14 mouse cellular contexts compared by ENCODE assay signal in the genomic region with DNA sequence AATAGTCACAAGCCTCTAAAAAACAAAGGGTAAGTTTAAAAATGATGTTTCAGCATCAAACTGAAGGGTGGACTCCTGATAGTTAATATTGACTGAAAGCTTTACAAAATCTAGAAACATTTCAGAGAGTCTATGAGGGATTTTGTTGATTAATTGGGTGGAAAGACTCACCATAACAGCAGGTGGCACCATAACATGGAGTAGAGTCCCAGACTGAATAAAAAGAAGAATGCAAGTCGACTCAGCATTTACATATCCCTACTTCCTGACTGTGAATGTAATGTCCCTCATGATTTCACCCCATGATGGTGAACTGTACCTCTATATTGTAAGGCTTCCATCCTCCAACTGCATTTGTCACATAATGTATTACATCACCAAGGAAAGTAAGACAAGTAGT. TPM values are rescaled to one million over a fixed set of nuclear protein-coding genes. Genes with fewer than 3 reads are reported as not detected.
DNase-seq lines count a peak whose midpoint lies in the region; ATAC-seq and TF ChIP-seq lines count a peak whose summit lies in the region.
"Had no signal": no experiment of that assay in that cellular context is flagged by ENCODE, and none has a peak within 500 bp of the region (broad histone marks: within the 10 kb centered on the region; RNA-seq: fewer than 3 reads in every experiment).

No protein-coding gene starts in this region.

- H3K4me2 ChIP-seq in heart, postnatal 0 days (ENCODE audit: low read depth, low read length) = no peak overlapping the region
- H3K4me2 ChIP-seq in midbrain, embryonic 14.5 days (ENCODE audit: low read length) = no peak overlapping the region
- H3K4me2 ChIP-seq in midbrain, embryonic 13.5 days (replicated peaks) = no peak overlapping the region
- H3K4me2 ChIP-seq in forebrain, embryonic 14.5 days (ENCODE audit: low read length) = no peak overlapping the region
- H3K4me2 ChIP-seq: embryonic facial prominence, embryonic 12.5 days; neural tube, embryonic 12.5 days had no signal

- H3K9me3 ChIP-seq in heart, postnatal 0 days (replicated peaks; ENCODE audit: control insufficient read depth, low read length) = no peaks in the 10 kb centered on the region
- H3K9me3 ChIP-seq in midbrain, embryonic 14.5 days (ENCODE audit: control insufficient read depth, low read length) = no peaks in the 10 kb centered on the region
- H3K9me3 ChIP-seq in midbrain, embryonic 13.5 days = no peaks in the 10 kb centered on the region
- H3K9me3 ChIP-seq in forebrain, embryonic 14.5 days (replicated peaks; ENCODE audit: control insufficient read depth, low read length) = no peaks in the 10 kb centered on the region
- H3K9me3 ChIP-seq: embryonic facial prominence, embryonic 12.5 days; megakaryocyte, embryonic 14.5 days; neural tube, embryonic 12.5 days had no signal

- TF ChIP-seq CTCF in heart, postnatal 0 days (IDR thresholded peaks at IDR 0.05; ENCODE audit: low read depth) = peak; percentile 31

- intact Hi-C loops in heart, postnatal 25 days (cut with DNase I) = loop anchor here (5.0 kb wide), 1 partner anchor 92 kb away; no protein-coding TSS in a partner anchor

- peaks cover 36% of the 10 kb centered on the region for H3K36me3 ChIP-seq in heart, postnatal 0 days (replicated peaks; ENCODE audit: control insufficient read depth, insufficient read depth, low read length)
- H3K36me3 ChIP-seq in midbrain, embryonic 14.5 days (ENCODE audit: control insufficient read depth, insufficient read depth, low read length) = peaks cover 43% of the 10 kb centered on the region
- H3K36me3 ChIP-seq in midbrain, embryonic 13.5 days = peaks cover 42% of the 10 kb centered on the region
- H3K36me3 ChIP-seq in splenic B cell, adult 2 months (ENCODE audit: control insufficient read depth, insufficient read depth, low read length, poor library complexity, severe bottlenecking) = peaks cover 3% of the 10 kb centered on the region; the same call in 1 of the 2 replicates
- peaks cover 28% of the 10 kb centered on the region for H3K36me3 ChIP-seq in forebrain, embryonic 14.5 days (ENCODE audit: control insufficient read depth, insufficient read depth, low read length)

- no peaks in the 10 kb centered on the region for H3K4me1 ChIP-seq in heart, postnatal 0 days (ENCODE audit: control insufficient read depth, insufficient read depth)
- H3K4me1 ChIP-seq in midbrain, embryonic 14.5 days (ENCODE audit: control insufficient read depth, insufficient read depth, low read length) = no peaks in the 10 kb centered on the region
- H3K4me1 ChIP-seq in midbrain, embryonic 13.5 days (replicated peaks) = no peaks in the 10 kb centered on the region
- H3K4me1 ChIP-seq in forebrain, embryonic 14.5 days (ENCODE audit: control insufficient read depth, insufficient read depth, low read length) = no peaks in the 10 kb centered on the region
- H3K4me1 ChIP-seq: embryonic facial prominence, embryonic 12.5 days; megakaryocyte, embryonic 14.5 days; neural tube, embryonic 12.5 days had no signal

- H3K27me3 ChIP-seq in heart, postnatal 0 days (ENCODE audit: control insufficient read depth, insufficient read depth, low read length) = no peaks in the 10 kb centered on the region
- no peaks in the 10 kb centered on the region for H3K27me3 ChIP-seq in midbrain, embryonic 14.5 days (ENCODE audit: control insufficient read depth, insufficient read depth, low read length)
- H3K27me3 ChIP-seq in midbrain, embryonic 13.5 days = no peaks in the 10 kb centered on the region
- no peaks in the 10 kb centered on the region for H3K27me3 ChIP-seq in splenic B cell, adult 2 months (ENCODE audit: control insufficient read depth, insufficient read depth, low read length, poor library complexity, severe bottlenecking)
- no peaks in the 10 kb centered on the region for H3K27me3 ChIP-seq in forebrain, embryonic 14.5 days (replicated peaks; ENCODE audit: control insufficient read depth, insufficient read depth, low read length)
- H3K27me3 ChIP-seq: embryonic facial prominence, embryonic 12.5 days; megakaryocyte, embryonic 14.5 days; neural tube, embryonic 12.5 days had no signal

- no peak for TF ChIP-seq EP300 in heart, postnatal 0 days (IDR thresholded peaks at IDR 0.05; ENCODE audit: low read depth)

- no peak for ATAC-seq in heart, postnatal 0 days (ENCODE audit: insufficient read depth, low read depth)
- ATAC-seq in midbrain, embryonic 14.5 days (ENCODE audit: low FRiP score, low TSS enrichment) = no peak
- ATAC-seq in midbrain, embryonic 13.5 days = no peak
- ATAC-seq in forebrain, embryonic 14.5 days = no peak

- DNase-seq in heart, postnatal 0 days (ENCODE audit: low spot score) = no peak
- DNase-seq in heart, postnatal 25 days (ENCODE audit: low spot score) = no peak
- DNase-seq in midbrain, embryonic 14.5 days = peak; percentile 41
- DNase-seq in Muller cell, postnatal 12 days (ENCODE audit: inconsistent ontology term) = peak; percentile 6
- peak; percentile 41 for DNase-seq in splenic B cell, adult 2 months (ENCODE audit: low read depth, low spot score)
- no peak for DNase-seq in yolk sac, embryonic 10.5 days (ENCODE audit: low spot score)
- DNase-seq in forebrain, embryonic 14.5 days (ENCODE audit: low spot score) = no peak
- DNase-seq: heart, adult 18-20 months; kidney, postnatal 14 days; liver had no signal

- 30% methylated on average over 1 of the region's 1 CpGs for WGBS in heart, postnatal 0 days
- WGBS in midbrain, embryonic 14.5 days = 57% methylated on average over 1 of the region's 1 CpGs
- 61% methylated on average over 1 of the region's 1 CpGs for WGBS in midbrain, embryonic 13.5 days
- WGBS in forebrain, embryonic 14.5 days = 36% methylated on average over 1 of the region's 1 CpGs

- no peak overlapping the region for H3K4me3 ChIP-seq in heart, postnatal 0 days (ENCODE audit: low read depth, low read length)
- H3K4me3 ChIP-seq in midbrain, embryonic 14.5 days (replicated peaks; ENCODE audit: low read depth, low read length) = no peak overlapping the region
- H3K4me3 ChIP-seq in midbrain, embryonic 13.5 days (replicated peaks) = no peak overlapping the region
- H3K4me3 ChIP-seq in forebrain, embryonic 14.5 days (ENCODE audit: low read depth, low read length) = no peak overlapping the region
- H3K4me3 ChIP-seq: embryonic facial prominence, embryonic 12.5 days; megakaryocyte, embryonic 14.5 days; neural tube, embryonic 12.5 days had no signal

- no peak overlapping the region for H3K9ac ChIP-seq in heart, postnatal 0 days (replicated peaks; ENCODE audit: low read depth, low read length)
- no peak overlapping the region for H3K9ac ChIP-seq in midbrain, embryonic 14.5 days (replicated peaks; ENCODE audit: low read length)
- H3K9ac ChIP-seq in midbrain, embryonic 13.5 days (replicated peaks) = no peak overlapping the region
- no peak overlapping the region for H3K9ac ChIP-seq in forebrain, embryonic 14.5 days (ENCODE audit: low read length)
- H3K9ac ChIP-seq: embryonic facial prominence, embryonic 12.5 days; neural tube, embryonic 12.5 days had no signal

- no peak overlapping the region for H3K27ac ChIP-seq in heart, postnatal 0 days (ENCODE audit: low read depth)
- H3K27ac ChIP-seq in midbrain, embryonic 14.5 days (replicated peaks; ENCODE audit: low read depth, low read length) = no peak overlapping the region
- no peak overlapping the region for H3K27ac ChIP-seq in midbrain, embryonic 13.5 days
- H3K27ac ChIP-seq in forebrain, embryonic 14.5 days (ENCODE audit: low read depth, low read length) = no peak overlapping the region
- H3K27ac ChIP-seq: embryonic facial prominence, embryonic 12.5 days; neural tube, embryonic 12.5 days had no signal

RNA-seq across cellular contexts. Expression of a gene that starts 27.2 kb away (rescaled TPM):
- 24.7 and 30.8 TPM in 2 replicates for total RNA-seq in heart, postnatal 0 days (2014; rRNA removed; ENCODE audit: low replicate concordance)
- polyA plus RNA-seq in heart, postnatal 0 days (2015; fragmentation: Nextera tagmentation; extraction: Ambion mirVana) = 5.6 and 6.0 TPM in 2 replicates
- 10 to 100 TPM; 34.7 to 34.8 TPM for total RNA-seq in heart, postnatal 25 days (2021)
- 29.7 and 32.3 TPM in 2 replicates for polyA plus RNA-seq in midbrain, embryonic 14.5 days (2014; fragmentation: Nextera tagmentation; extraction: Ambion mirVana)
- polyA plus RNA-seq in midbrain, embryonic 13.5 days (2015; fragmentation: Nextera tagmentation; extraction: Ambion mirVana) = 26.1 and 28.0 TPM in 2 replicates
- 19.2 and 24.9 TPM in 2 replicates for polyA plus RNA-seq in forebrain, embryonic 14.5 days (2014; fragmentation: Nextera tagmentation; extraction: Ambion mirVana)

RNA-seq across cellular contexts. Expression of a gene that starts 36.4 kb away (rescaled TPM):
- 22.8 and 29.3 TPM in 2 replicates for total RNA-seq in heart, postnatal 0 days (2014; rRNA removed; ENCODE audit: low replicate concordance)
- 27.6 and 29.0 TPM in 2 replicates for polyA plus RNA-seq in heart, postnatal 0 days (2015; fragmentation: Nextera tagmentation; extraction: Ambion mirVana)
- total RNA-seq in heart, postnatal 25 days (2021) = 10 to 100 TPM; 22.4 to 25.9 TPM
- polyA plus RNA-seq in midbrain, embryonic 14.5 days (2014; fragmentation: Nextera tagmentation; extraction: Ambion mirVana) = 59.2 and 77.6 TPM in 2 replicates
- 73.4 and 84.9 TPM in 2 replicates for polyA plus RNA-seq in midbrain, embryonic 13.5 days (2015; fragmentation: Nextera tagmentation; extraction: Ambion mirVana)
- 81.9 and 84.5 TPM in 2 replicates for polyA plus RNA-seq in forebrain, embryonic 14.5 days (2014; fragmentation: Nextera tagmentation; extraction: Ambion mirVana)

RNA-seq across cellular contexts. Expression of a gene that starts 47.4 kb away (rescaled TPM):
- total RNA-seq in heart, postnatal 0 days (2014; rRNA removed; ENCODE audit: low replicate concordance) = 9.4 and 13.9 TPM in 2 replicates
- polyA plus RNA-seq in heart, postnatal 0 days (2015; fragmentation: Nextera tagmentation; extraction: Ambion mirVana) = 1.9 and 2.0 TPM in 2 replicates
- total RNA-seq in heart, postnatal 25 days (2021) = 1 to 10 TPM; 4.3 to 6.3 TPM
- 8.2 and 11.3 TPM in 2 replicates for polyA plus RNA-seq in midbrain, embryonic 14.5 days (2014; fragmentation: Nextera tagmentation; extraction: Ambion mirVana)
- polyA plus RNA-seq in midbrain, embryonic 13.5 days (2015; fragmentation: Nextera tagmentation; extraction: Ambion mirVana) = 9.7 and 9.9 TPM in 2 replicates
- polyA plus RNA-seq in forebrain, embryonic 14.5 days (2014; fragmentation: Nextera tagmentation; extraction: Ambion mirVana) = 8.5 and 8.7 TPM in 2 replicates

RNA-seq across cellular contexts. Expression of a gene that starts 47.4 kb away (rescaled TPM):
- 7.4 and 9.4 TPM in 2 replicates for total RNA-seq in heart, postnatal 0 days (2014; rRNA removed; ENCODE audit: low replicate concordance)
- 2.1 and 2.3 TPM in 2 replicates for polyA plus RNA-seq in heart, postnatal 0 days (2015; fragmentation: Nextera tagmentation; extraction: Ambion mirVana)
- total RNA-seq in heart, postnatal 25 days (2021) = 1 to 10 TPM; 4.2 to 4.8 TPM
- 11.7 and 15.8 TPM in 2 replicates for polyA plus RNA-seq in midbrain, embryonic 14.5 days (2014; fragmentation: Nextera tagmentation; extraction: Ambion mirVana)
- polyA plus RNA-seq in midbrain, embryonic 13.5 days (2015; fragmentation: Nextera tagmentation; extraction: Ambion mirVana) = 15.9 TPM in 2 replicates
- 10.5 and 11.4 TPM in 2 replicates for polyA plus RNA-seq in forebrain, embryonic 14.5 days (2014; fragmentation: Nextera tagmentation; extraction: Ambion mirVana)

RNA-seq across cellular contexts. Expression of a gene that starts 47.5 kb away (rescaled TPM):
- 27.7 and 35.3 TPM in 2 replicates for total RNA-seq in heart, postnatal 0 days (2014; rRNA removed; ENCODE audit: low replicate concordance)
- 18.9 and 21.5 TPM in 2 replicates for polyA plus RNA-seq in heart, postnatal 0 days (2015; fragmentation: Nextera tagmentation; extraction: Ambion mirVana)
- 10 to 100 TPM; 40.8 to 46.5 TPM for total RNA-seq in heart, postnatal 25 days (2021)
- 90.3 and 91.3 TPM in 2 replicates for polyA plus RNA-seq in midbrain, embryonic 14.5 days (2014; fragmentation: Nextera tagmentation; extraction: Ambion mirVana)
- polyA plus RNA-seq in midbrain, embryonic 13.5 days (2015; fragmentation: Nextera tagmentation; extraction: Ambion mirVana) = 60.2 and 67.7 TPM in 2 replicates
- polyA plus RNA-seq in forebrain, embryonic 14.5 days (2014; fragmentation: Nextera tagmentation; extraction: Ambion mirVana) = 69.6 and 85.6 TPM in 2 replicates

Comparison
In these comparisons a context has a peak if more than half of its experiments do, and no peak if none do; other contexts are left out.
1. DNase-seq: peak in midbrain, embryonic 14.5 days (single experiment), Muller cell, postnatal 12 days (single experiment) and splenic B cell, adult 2 months (single experiment); none in heart, postnatal 0 days (single experiment), heart, postnatal 25 days (single experiment), yolk sac, embryonic 10.5 days (single experiment) and forebrain, embryonic 14.5 days (single experiment).